Mouse (Mus musculus): Measurements from ENCODE around the gene Aldh16a1.

Aldh16a1 gene

GRCm38 (mm10) chr7:45091001-45091990, 63.1 kb downstream of the Aldh16a1 start:
- no peak for DNase-seq (ENCODE audit: low spot score)

Data from left cerebral cortex, adult 11 months (tissue).